Mouse (Mus musculus): ENCODE measurements around the gene Tesmin. TPM values are rescaled to one million over a fixed set of nuclear protein-coding genes. Genes with fewer than 3 reads are reported as not detected.
A peak's percentile ranks its signal among the peaks of the same experiment; 100 is the strongest.

The Tesmin gene
- polyA plus RNA-seq (2014; fragmentation: Nextera tagmentation; extraction: Ambion mirVana) = 0.27 and 0.29 TPM in 2 replicates

DNA sequence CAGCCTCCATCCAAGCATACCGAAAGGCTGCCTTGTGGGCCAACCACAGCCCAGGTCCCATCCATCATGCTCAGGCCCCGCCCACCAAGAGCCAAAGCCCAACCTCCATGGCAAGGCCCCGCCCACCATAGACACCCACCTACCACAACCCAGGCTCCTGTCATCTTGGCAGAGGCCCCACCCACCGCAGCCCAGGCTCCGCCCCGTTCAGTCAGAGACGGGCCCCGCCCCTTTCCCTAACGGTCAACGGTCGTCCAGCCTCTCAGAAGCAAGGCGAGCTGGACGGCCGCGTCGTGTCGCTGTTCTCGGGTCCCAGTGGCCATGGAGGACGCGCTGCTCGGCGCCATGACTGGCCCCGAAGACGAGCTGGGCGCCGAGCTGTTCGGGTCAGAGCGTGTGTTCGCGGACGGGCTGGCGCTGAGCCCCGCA, at the start of gene Tesmin:
Gene Tesmin, plus strand, starts transcription at position 229 of the 429 bp plus-strand sequence.
- no peaks in the 10 kb centered on the region; the same call in 1 of the 2 replicates for H3K9me3 ChIP-seq (ENCODE audit: control insufficient read depth, low read length)

DNA sequence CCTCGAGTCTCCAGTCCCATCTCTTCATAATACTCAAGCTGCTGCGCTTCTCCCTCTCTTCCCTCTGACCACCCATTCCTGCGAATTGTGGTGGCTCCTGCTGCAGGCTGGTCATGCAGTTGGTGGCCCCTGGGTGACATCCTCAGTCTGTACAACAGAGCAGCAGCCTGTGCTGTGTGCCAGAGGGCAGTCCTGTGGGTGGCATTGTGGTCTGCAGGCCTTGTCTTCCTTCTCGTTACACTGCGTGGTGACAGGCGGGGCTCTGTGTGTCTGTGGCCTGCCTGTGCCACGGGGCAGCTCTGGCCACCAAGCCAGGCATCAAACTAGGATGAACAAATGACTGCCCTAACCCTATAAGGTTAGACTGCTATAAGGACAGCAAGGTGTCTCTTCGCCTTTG, 49.5 kb upstream of the Tesmin start:
- DNase-seq (ENCODE audit: low spot score) (no peak), ATAC-seq (replicated peaks; ENCODE audit: low FRiP score) (no peak)
- H3K27me3 ChIP-seq (ENCODE audit: control insufficient read depth, insufficient read depth, low read length) = no peaks in the 10 kb centered on the region
- H3K4me3 ChIP-seq (ENCODE audit: low read depth, low read length) = no peak overlapping the region
- no peak overlapping the region for H3K4me2 ChIP-seq (ENCODE audit: low read depth, low read length, severe bottlenecking)
- H3K9me3 ChIP-seq (ENCODE audit: control insufficient read depth, low read length) = no peaks in the 10 kb centered on the region
- peaks cover under 1% of the 10 kb centered on the region; the same call in 1 of the 2 replicates for H3K4me1 ChIP-seq (replicated peaks; ENCODE audit: control insufficient read depth, insufficient read depth, low read length)
- WGBS = 84% methylated on average over 8 of the region's 8 CpGs
- no peak overlapping the region for H3K9ac ChIP-seq (ENCODE audit: low read length)
- no peak overlapping the region for H3K27ac ChIP-seq (ENCODE audit: low read depth, low read length)
- H3K36me3 ChIP-seq (ENCODE audit: control insufficient read depth, insufficient read depth, low read length) = no peaks in the 10 kb centered on the region

More for the DNA sequence above, at the start of gene Tesmin:
- no peak within 1 kb of the TSS for H3K27ac ChIP-seq (ENCODE audit: low read depth, low read length)
- peak within 1 kb of the TSS; percentile 44 for H3K9ac ChIP-seq (ENCODE audit: low read length)
- H3K36me3 ChIP-seq (ENCODE audit: control insufficient read depth, insufficient read depth, low read length) = no peaks in the 10 kb centered on the region
- ATAC-seq (replicated peaks; ENCODE audit: low FRiP score) (peak; percentile 90), DNase-seq (ENCODE audit: low spot score) (peak; percentile 90)
- H3K4me1 ChIP-seq (replicated peaks; ENCODE audit: control insufficient read depth, insufficient read depth, low read length) = peaks cover 2% of the 10 kb centered on the region; the same call in 1 of the 2 replicates
- WGBS = 2% methylated on average over 33 of the region's 33 CpGs
- peaks cover 2% of the 10 kb centered on the region for H3K27me3 ChIP-seq (ENCODE audit: control insufficient read depth, insufficient read depth, low read length)
- peak within 1 kb of the TSS; percentile 78 for H3K4me2 ChIP-seq (ENCODE audit: low read depth, low read length, severe bottlenecking)
- H3K4me3 ChIP-seq (ENCODE audit: low read depth, low read length) = peak within 1 kb of the TSS; percentile 29

DNA sequence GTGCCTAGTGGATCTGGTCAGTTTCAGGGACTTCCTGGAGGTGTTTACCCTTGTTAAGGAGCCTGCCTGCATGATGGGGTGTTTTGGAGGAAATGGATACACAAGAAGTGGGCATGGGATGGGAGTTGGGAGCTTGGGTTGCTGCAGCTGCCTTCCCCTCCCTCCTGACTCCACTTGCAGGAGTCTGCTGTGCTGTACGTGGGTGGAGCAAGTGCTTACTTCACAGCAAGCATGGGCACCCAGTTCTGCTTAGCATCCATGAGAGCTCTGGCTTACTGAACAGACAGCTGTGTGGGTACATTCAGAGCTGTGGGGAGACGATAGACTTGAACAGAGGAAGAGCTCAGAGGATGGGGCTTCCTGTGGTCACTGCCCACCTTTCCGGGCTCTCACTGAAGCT, 47.6 kb upstream of the Tesmin start:
- no peak for DNase-seq (ENCODE audit: low spot score)
- WGBS = 75% methylated on average over 3 of the region's 3 CpGs

DNA sequence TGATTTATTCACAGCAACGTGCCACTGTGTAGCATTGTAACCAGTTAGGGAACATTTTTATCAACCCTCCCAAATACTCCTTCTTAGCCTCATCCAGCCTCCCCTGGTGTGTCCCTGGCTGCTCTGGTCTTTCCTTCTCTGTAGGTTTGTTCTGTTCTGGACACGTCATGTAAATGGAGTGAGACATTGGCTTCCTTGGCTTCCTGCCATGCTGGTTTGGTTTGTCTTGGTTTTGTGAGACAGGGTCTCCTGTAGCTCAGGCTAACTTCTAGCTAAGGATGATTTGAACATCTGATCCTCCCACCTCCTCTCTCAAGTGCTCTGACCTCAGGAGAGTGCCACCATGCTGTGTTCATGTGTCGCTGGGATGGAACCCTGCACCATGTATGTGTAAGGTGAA, 44.7 kb upstream of the Tesmin start:
- H3K9me3 ChIP-seq (ENCODE audit: control insufficient read depth, low read length) = peaks cover 3% of the 10 kb centered on the region; the same call in 1 of the 2 replicates
- 75% methylated on average over 3 of the region's 3 CpGs for WGBS
- no peak overlapping the region for H3K4me2 ChIP-seq (ENCODE audit: low read depth, low read length, severe bottlenecking)
- H3K4me3 ChIP-seq (ENCODE audit: low read depth, low read length) = no peak overlapping the region
- ATAC-seq (replicated peaks; ENCODE audit: low FRiP score) = no peak
- DNase-seq (ENCODE audit: low spot score) = no peak
- H3K9ac ChIP-seq (ENCODE audit: low read length) = no peak overlapping the region
- no peaks in the 10 kb centered on the region for H3K4me1 ChIP-seq (replicated peaks; ENCODE audit: control insufficient read depth, insufficient read depth, low read length)
- H3K27me3 ChIP-seq (ENCODE audit: control insufficient read depth, insufficient read depth, low read length) = no peaks in the 10 kb centered on the region
- H3K27ac ChIP-seq (ENCODE audit: low read depth, low read length) = no peak overlapping the region
- no peaks in the 10 kb centered on the region for H3K36me3 ChIP-seq (ENCODE audit: control insufficient read depth, insufficient read depth, low read length)

More for the DNA sequence above, 47.6 kb upstream of the Tesmin start:
- ATAC-seq (replicated peaks; ENCODE audit: low FRiP score) = no peak
- no peaks in the 10 kb centered on the region for H3K27me3 ChIP-seq (ENCODE audit: control insufficient read depth, insufficient read depth, low read length)
- H3K9ac ChIP-seq (ENCODE audit: low read length) = no peak overlapping the region
- no peak overlapping the region for H3K27ac ChIP-seq (ENCODE audit: low read depth, low read length)
- no peaks in the 10 kb centered on the region for H3K36me3 ChIP-seq (ENCODE audit: control insufficient read depth, insufficient read depth, low read length)
- no peaks in the 10 kb centered on the region for H3K4me1 ChIP-seq (replicated peaks; ENCODE audit: control insufficient read depth, insufficient read depth, low read length)
- H3K4me3 ChIP-seq (ENCODE audit: low read depth, low read length) = no peak overlapping the region
- no peak overlapping the region for H3K4me2 ChIP-seq (ENCODE audit: low read depth, low read length, severe bottlenecking)
- no peaks in the 10 kb centered on the region for H3K9me3 ChIP-seq (ENCODE audit: control insufficient read depth, low read length)

DNA sequence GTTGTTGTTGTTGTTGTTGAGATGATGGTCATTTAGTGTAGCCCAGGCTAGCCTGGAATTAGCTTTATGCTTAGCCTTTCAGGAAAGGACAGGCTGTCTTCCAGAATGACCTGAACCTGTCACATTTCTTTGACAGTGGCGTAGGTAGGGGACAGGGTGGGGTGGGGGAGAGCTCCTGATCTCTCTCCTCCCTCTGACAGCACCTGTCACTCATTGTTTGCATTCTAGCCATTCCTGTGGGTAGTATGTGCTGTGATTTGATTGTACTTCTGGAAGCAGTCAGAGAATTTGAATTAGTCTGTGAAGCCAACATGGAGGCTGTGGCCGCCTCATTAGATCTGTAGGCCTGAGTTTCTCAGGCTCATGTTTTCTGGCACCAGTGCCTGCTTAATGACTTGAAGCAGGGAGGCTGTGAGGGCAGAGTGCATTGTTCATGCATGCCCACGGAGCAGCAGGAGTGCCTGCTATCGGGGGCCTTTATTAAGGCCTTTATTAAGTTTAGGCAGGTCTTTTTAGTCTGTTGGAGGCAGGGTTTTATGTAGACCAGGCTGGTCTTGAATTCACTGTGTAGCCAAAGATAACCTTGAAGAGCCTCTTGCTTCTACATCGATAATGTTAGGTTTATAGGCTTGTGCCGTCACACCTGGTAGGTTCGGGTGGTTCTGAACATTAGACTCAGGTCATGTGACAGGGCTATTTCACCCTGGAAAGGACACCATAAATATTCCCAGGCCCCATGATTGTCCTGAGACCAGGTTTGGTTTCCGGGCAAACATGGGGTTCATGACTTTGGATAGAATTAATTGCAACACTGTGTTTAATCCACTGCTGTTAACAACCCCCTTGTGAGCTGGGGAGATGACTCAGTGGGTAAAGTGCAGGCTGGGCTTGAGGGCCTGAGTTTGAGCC, 43.8 kb upstream of the Tesmin start:
- peaks cover 3% of the 10 kb centered on the region; the same call in 1 of the 2 replicates for H3K9me3 ChIP-seq (ENCODE audit: control insufficient read depth, low read length)
- no peaks in the 10 kb centered on the region for H3K36me3 ChIP-seq (ENCODE audit: control insufficient read depth, insufficient read depth, low read length)
- H3K4me3 ChIP-seq (ENCODE audit: low read depth, low read length) = no peak overlapping the region
- no peak overlapping the region for H3K27ac ChIP-seq (ENCODE audit: low read depth, low read length)
- H3K4me1 ChIP-seq (replicated peaks; ENCODE audit: control insufficient read depth, insufficient read depth, low read length) = no peaks in the 10 kb centered on the region
- WGBS = 78% methylated on average over 8 of the region's 8 CpGs
- H3K4me2 ChIP-seq (ENCODE audit: low read depth, low read length, severe bottlenecking) = no peak overlapping the region
- H3K27me3 ChIP-seq (ENCODE audit: control insufficient read depth, insufficient read depth, low read length) = no peaks in the 10 kb centered on the region
- DNase-seq (ENCODE audit: low spot score) = no peak
- H3K9ac ChIP-seq (ENCODE audit: low read length) = no peak overlapping the region
- ATAC-seq (replicated peaks; ENCODE audit: low FRiP score) = no peak

DNA sequence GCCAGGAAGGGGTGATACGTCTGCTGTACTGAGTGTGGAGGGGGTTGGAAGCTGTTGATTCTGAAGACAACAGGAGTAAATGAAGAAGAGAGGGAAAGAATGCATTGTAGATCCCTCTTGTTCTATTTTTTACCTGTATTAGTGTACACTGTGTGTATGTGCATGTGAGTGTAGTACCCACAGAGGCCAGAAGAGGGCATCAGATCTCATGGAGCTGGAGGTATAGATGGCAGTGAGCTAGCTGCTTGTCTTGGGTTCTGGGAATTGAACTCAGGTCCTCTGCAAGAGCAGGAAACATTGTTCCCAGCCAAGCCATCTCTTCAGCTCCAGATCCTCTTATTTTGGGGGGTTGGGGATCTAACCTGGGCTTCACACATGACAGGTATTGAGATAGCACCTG, 40.9 kb upstream of the Tesmin start:
- no peak for DNase-seq (ENCODE audit: low spot score)
- H3K27me3 ChIP-seq (ENCODE audit: control insufficient read depth, insufficient read depth, low read length) = no peaks in the 10 kb centered on the region
- no peak overlapping the region for H3K4me3 ChIP-seq (ENCODE audit: low read depth, low read length)
- no peak overlapping the region for H3K4me2 ChIP-seq (ENCODE audit: low read depth, low read length, severe bottlenecking)
- no peak overlapping the region for H3K27ac ChIP-seq (ENCODE audit: low read depth, low read length)
- H3K4me1 ChIP-seq (replicated peaks; ENCODE audit: control insufficient read depth, insufficient read depth, low read length) = no peaks in the 10 kb centered on the region
- no peak for ATAC-seq (replicated peaks; ENCODE audit: low FRiP score)
- H3K9ac ChIP-seq (ENCODE audit: low read length) = no peak overlapping the region
- WGBS = 97% methylated on average over 1 of the region's 1 CpGs
- H3K9me3 ChIP-seq (ENCODE audit: control insufficient read depth, low read length) = peaks cover 3% of the 10 kb centered on the region; the same call in 1 of the 2 replicates
- H3K36me3 ChIP-seq (ENCODE audit: control insufficient read depth, insufficient read depth, low read length) = no peaks in the 10 kb centered on the region

DNA sequence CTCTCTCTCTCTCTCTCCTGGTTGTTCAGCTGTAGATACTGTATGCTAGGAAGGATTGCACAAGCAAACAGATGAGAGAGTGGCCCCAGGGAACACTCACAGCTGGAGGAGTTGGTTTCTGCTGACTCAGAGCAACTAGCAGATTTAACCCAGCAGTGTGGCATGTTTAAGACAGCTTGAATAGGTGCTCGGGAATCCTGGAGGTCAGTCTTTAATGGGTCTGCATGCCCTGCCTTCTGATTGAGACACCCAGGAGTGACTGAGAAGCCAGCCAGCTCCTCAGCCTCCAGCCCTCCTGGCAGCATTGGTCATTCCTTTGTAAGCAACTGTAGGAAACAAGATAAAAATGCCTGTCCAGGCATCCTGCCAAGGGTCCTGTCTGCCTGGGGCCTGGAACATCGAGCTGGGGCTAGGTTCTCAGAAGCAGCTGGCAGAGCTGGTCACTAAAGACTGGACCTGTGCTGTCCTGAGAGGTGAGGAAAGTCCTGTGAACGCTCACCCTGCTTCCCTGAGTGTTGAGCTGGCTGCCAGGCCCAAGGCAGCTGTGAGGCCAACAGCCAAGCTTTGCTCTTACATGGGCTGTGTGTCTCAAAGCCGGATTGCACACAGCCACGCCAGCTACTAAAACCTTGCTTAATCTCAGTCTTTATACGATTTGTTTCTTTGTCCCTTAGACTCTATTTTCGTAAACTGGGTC, 35.1 kb upstream of the Tesmin start:
- Histone ChIP-seq H3K27ac (ENCODE audit: low read depth, low read length) (no peak overlapping the region), H3K9ac (ENCODE audit: low read length) (no peak overlapping the region), H3K4me2 (ENCODE audit: low read depth, low read length, severe bottlenecking) (no peak overlapping the region), H3K36me3 (ENCODE audit: control insufficient read depth, insufficient read depth, low read length) (no peaks in the 10 kb centered on the region), H3K4me3 (ENCODE audit: low read depth, low read length) (no peak overlapping the region), H3K27me3 (ENCODE audit: control insufficient read depth, insufficient read depth, low read length) (no peaks in the 10 kb centered on the region), H3K9me3 (ENCODE audit: control insufficient read depth, low read length) (no peaks in the 10 kb centered on the region; the same call in 1 of the 2 replicates), H3K4me1 (replicated peaks; ENCODE audit: control insufficient read depth, insufficient read depth, low read length) (no peaks in the 10 kb centered on the region)
- WGBS = 78% methylated on average over 7 of the region's 7 CpGs
- ATAC-seq (replicated peaks; ENCODE audit: low FRiP score) (no peak), DNase-seq (ENCODE audit: low spot score) (no peak)

DNA sequence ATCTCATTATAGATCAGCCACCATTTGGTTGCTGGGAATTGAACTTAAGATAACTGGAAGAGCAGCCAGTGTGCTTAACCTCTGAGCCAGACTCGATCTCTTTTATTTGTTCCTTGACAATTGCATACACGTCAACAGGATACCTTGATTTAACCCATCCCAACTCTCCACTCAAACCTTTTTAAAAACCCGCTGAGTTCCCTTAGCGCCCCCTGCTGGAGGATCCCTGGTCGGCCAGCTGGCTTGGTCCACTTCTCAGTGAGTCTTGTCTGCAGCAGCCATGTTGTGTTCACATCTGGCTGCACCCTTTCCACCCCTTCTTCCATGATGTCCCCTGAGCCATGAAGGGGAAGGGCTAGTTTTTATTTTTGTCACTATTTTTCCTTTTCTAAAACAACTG, 33.6 kb upstream of the Tesmin start:
- Histone ChIP-seq H3K4me2 (ENCODE audit: low read depth, low read length, severe bottlenecking) (no peak overlapping the region), H3K9me3 (ENCODE audit: control insufficient read depth, low read length) (no peaks in the 10 kb centered on the region; the same call in 1 of the 2 replicates), H3K27ac (ENCODE audit: low read depth, low read length) (no peak overlapping the region), H3K27me3 (ENCODE audit: control insufficient read depth, insufficient read depth, low read length) (no peaks in the 10 kb centered on the region), H3K9ac (ENCODE audit: low read length) (no peak overlapping the region), H3K4me3 (ENCODE audit: low read depth, low read length) (no peak overlapping the region), H3K4me1 (replicated peaks; ENCODE audit: control insufficient read depth, insufficient read depth, low read length) (no peaks in the 10 kb centered on the region), H3K36me3 (ENCODE audit: control insufficient read depth, insufficient read depth, low read length) (no peaks in the 10 kb centered on the region)
- peak; percentile 67 for DNase-seq (ENCODE audit: low spot score)
- no peak for ATAC-seq (replicated peaks; ENCODE audit: low FRiP score)
- WGBS = 62% methylated on average over 5 of the region's 5 CpGs

Measured in forebrain, embryonic 11.5 days (tissue).